Mouse (Mus musculus) kidney, adult 2 months (tissue): ENCODE results near the gene D630045J12Rik. TPM values are rescaled to one million over a fixed set of nuclear protein-coding genes. Genes with fewer than 3 reads are reported as not detected.
A peak's percentile ranks its signal among the peaks of the same experiment; 100 is the strongest.

Experiments used
- DNase-seq: peaks from one replicate; pipeline ENCODE4 v3.0.0; 2021
- H3K27ac ChIP-seq: fragments of 200-500 bp; 2 replicates; pipeline ENCODE4 v1.5.1; 2012; ENCODE audit warnings: low read depth, low read length, control low read depth, inconsistent platforms; ENCODE audit not compliant: insufficient read depth
- H3K27me3 ChIP-seq: fragments of 200-500 bp; replicated peaks from 2 replicates; pipeline ENCODE4 v1.6.1; 2012; ENCODE audit warnings: mild to moderate bottlenecking, moderate library complexity, low read length, inconsistent platforms; ENCODE audit not compliant: control insufficient read depth, insufficient read depth
- H3K36me3 ChIP-seq: fragments of 200-500 bp; 2 replicates; pipeline ENCODE4 v1.6.1; 2012; ENCODE audit warnings: mild to moderate bottlenecking, moderate library complexity, low read length, inconsistent platforms; ENCODE audit not compliant: control insufficient read depth, insufficient read depth
- H3K4me1 ChIP-seq: fragments of 200-500 bp; 2 replicates; pipeline ENCODE4 v1.6.1; 2011; ENCODE audit warnings: low read length; ENCODE audit not compliant: control insufficient read depth, insufficient read depth
- H3K4me3 ChIP-seq: fragments of 200-500 bp; 2 replicates; pipeline ENCODE4 v1.5.1; 2011; ENCODE audit warnings: mild to moderate bottlenecking, low read depth, low read length, control low read depth; ENCODE audit not compliant: insufficient read depth
- CTCF ChIP-seq: fragments of 200-500 bp; conservative IDR thresholded peaks from 2 replicates; pipeline ENCODE4 v1.5.1; 2011; ENCODE audit warnings: low read depth, mild to moderate bottlenecking, control low read depth, low read length, moderate library complexity, mixed read lengths; ENCODE audit not compliant: insufficient read depth, insufficient read length
- POLR2A ChIP-seq: fragments of 200-500 bp; IDR thresholded peaks from one replicate; pipeline ENCODE4 v1.6.1; 2011; ENCODE audit warnings: low read depth, low read length, control low read depth
- WGBS: fragments of 180-500 bp; shearing (Covaris S2); methylation state at CpG from one replicate; pipeline ENCODE4 v1.1.7; 2018; 5-methylcytosine and 5-hydroxymethylcytosine counted together
- polyA plus RNA-seq: library from polyadenylated mRNA; depleted of rRNA; stranded (reverse); fragments of >200 nt; gene quantifications from 2 replicates; pipeline ENCODE4 v1.2.3, GENCODE M21; 2012

D630045J12Rik gene
- polyA plus RNA-seq, 1 experiment: 31.1 TPM

DNA sequence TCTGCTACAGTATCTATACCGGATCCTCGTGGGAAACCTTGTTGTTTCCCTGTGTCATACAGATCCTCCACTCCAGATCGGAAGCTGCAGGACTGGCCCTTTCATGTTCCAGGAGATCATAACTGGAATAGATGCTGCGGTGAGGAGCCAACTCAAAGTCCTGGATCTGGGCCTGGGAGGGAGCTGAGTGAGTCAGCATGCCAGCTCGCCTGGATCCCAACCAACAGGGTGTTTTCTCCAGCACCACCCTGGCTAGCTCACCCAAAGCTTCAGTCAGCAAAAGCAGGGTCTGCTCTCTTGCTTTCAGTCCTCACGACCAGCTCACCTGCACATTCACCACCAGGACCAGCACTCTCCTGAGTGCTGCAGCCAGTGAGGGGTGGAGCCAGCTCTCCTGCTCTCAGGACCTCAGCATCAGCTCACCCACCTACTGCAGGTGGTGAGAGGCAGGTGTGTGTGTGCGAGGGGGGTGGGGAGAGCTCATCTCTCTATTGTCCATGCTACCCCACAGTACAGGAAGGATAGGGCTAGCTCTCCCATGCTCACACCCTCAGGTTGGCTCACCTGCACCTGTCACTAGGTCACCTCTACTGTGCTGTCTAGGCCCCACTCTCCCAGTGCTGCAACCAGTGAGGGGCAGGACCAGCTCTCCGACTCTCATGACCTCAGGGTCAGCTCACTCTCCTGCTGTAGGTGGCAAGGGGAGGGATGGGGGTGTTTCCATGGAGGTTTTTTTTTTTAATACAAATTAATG, 118.8 kb downstream of the D630045J12Rik start:
- Histone ChIP-seq H3K4me3 (no peak overlapping the region), H3K36me3 (no peaks in the 10 kb centered on the region), H3K4me1 (peaks cover 3% of the 10 kb centered on the region; the same call in 1 of the 2 replicates), H3K27me3 (no peaks in the 10 kb centered on the region), H3K27ac (no peak overlapping the region)
- WGBS: 64% methylated on average over 8 of the region's 8 CpGs
- DNase-seq: peak; percentile 63
- TF ChIP-seq CTCF: no peak
- no peak for TF ChIP-seq POLR2A

DNA sequence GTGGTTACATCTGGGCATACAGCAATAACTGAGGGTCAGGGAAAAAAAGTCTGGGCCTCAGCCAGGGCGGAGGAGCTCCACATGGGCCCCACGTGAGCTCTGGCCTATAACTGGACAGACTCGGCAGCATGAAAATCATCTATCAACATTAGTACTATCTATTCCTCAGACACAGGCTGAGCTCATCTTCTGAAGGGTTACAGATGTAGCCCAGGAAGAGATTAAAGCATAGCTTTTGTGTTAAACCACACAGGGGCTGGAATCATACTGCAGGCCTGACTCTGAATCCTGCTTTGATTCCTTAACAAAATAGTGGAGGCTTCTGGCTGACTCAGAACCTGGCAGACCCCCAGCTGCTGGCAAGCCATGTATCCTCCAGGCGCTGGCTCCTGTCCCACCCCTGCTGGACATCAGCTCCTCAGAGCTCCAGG, 122.0 kb downstream of the D630045J12Rik start:
- Histone ChIP-seq H3K4me1 (peaks cover 3% of the 10 kb centered on the region; the same call in 1 of the 2 replicates), H3K36me3 (no peaks in the 10 kb centered on the region), H3K27ac (no peak overlapping the region), H3K27me3 (no peaks in the 10 kb centered on the region), H3K4me3 (no peak overlapping the region)
- peak; percentile 79 for DNase-seq
- 54% methylated on average over 4 of the region's 4 CpGs for WGBS
- no peak for TF ChIP-seq CTCF
- no peak for TF ChIP-seq POLR2A

DNA sequence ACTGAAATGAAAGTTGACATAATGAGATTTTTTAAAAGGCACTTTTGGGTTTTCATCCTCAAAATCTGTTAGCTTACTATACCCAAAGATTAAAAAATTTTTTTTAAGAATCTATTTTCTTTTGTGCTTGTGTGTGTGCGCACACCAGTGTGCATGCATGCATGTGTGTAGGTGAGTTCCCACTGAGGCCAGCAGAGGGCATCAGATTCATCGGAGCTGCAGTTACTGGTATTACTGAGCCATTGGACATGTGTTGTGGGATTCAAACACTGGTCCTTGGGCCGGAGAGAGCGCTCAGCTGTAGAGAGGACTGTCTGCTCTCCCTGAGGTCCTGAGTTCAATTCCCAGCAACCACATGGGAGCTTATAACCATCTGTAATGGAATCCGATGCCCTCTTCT, 123.9 kb downstream of the D630045J12Rik start:
- Histone ChIP-seq H3K4me3 (no peak overlapping the region), H3K4me1 (peaks cover 3% of the 10 kb centered on the region; the same call in 1 of the 2 replicates), H3K27ac (no peak overlapping the region), H3K36me3 (no peaks in the 10 kb centered on the region), H3K27me3 (no peaks in the 10 kb centered on the region)
- no peak for DNase-seq
- 96% methylated on average over 5 of the region's 5 CpGs for WGBS
- TF ChIP-seq CTCF: no peak; the same call in 1 of the 2 replicates
- TF ChIP-seq POLR2A: no peak

DNA sequence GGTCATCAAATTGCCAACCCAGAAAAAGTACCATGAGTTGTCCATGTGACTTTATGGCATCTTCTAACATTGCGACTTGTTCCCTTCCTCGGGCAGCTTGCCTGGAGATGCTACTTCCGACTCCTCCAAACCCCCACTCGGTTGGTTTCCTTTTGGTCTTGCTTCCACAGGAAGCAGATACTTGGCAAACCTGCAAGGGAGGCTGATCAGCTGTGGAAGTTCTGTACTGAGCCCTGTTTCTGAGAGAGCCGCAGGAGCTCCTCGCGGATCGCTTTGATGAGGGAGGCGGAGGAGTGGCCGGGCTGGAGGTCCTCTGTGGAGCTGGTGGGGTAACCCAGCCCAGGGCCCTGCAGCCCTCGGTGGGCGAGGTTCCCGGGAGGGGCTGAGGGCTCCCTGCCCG, 125.7 kb downstream of the D630045J12Rik start:
- Histone ChIP-seq H3K27me3 (no peaks in the 10 kb centered on the region), H3K4me1 (peaks cover 3% of the 10 kb centered on the region; the same call in 1 of the 2 replicates), H3K36me3 (no peaks in the 10 kb centered on the region), H3K27ac (no peak overlapping the region), H3K4me3 (no peak overlapping the region)
- peak; percentile 67 for DNase-seq
- 61% methylated on average over 14 of the region's 14 CpGs for WGBS
- TF ChIP-seq CTCF (no peak), POLR2A (no peak)

DNA sequence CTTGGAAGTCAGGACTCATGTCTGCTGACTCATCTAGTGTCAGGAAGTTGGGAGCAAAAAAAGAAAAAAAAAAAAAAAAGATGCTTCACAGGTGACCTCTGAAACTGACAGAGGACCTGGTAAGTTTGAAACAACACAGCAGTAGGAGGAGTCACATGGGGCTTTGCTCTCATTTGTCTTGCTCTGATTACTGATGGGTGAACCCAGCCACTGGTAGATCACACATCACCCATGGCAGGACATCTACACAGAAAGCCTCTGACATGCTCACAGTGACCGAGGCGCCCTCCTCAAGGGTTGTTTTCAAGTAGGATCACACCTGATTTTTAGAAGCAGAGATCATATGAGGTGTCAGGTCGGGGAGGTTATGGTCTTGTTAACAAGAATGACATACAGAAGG, 128.3 kb downstream of the D630045J12Rik start:
- peak overlapping the region; percentile 4; the same call in 1 of the 2 replicates for H3K27ac ChIP-seq

DNA sequence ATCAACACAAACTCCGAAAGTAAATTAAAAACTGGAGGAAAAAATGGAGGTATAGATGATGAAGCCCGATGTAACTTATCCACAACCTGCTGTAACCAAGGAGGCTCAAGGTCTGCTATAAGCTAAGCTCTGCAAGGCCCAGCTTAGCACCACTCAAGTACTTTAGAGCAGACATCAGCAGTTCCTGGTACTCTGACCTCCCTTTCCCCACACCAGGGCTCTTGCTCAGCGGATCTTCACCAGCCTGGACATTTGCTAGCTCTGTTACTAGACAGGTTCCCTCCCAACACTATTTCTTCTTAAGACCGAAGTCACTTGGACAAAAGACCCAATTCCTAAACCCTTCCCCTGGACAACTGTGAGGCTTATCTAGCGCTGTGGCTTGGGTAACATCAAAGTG, 128.9 kb downstream of the D630045J12Rik start:
- Histone ChIP-seq H3K27me3 (no peaks in the 10 kb centered on the region), H3K4me3 (no peak overlapping the region), H3K27ac (peak overlapping the region; percentile 100), H3K36me3 (no peaks in the 10 kb centered on the region), H3K4me1 (peaks cover 13% of the 10 kb centered on the region; the same call in 1 of the 2 replicates)
- TF ChIP-seq CTCF (no peak), POLR2A (no peak)
- DNase-seq: no peak
- 54% methylated on average over 5 of the region's 5 CpGs for WGBS

More for the DNA sequence above, 128.3 kb downstream of the D630045J12Rik start:
- no peak for TF ChIP-seq POLR2A
- TF ChIP-seq CTCF: no peak
- DNase-seq: peak; percentile 82
- 83% methylated on average over 3 of the region's 3 CpGs for WGBS
- no peaks in the 10 kb centered on the region for H3K27me3 ChIP-seq
- H3K4me3 ChIP-seq: no peak overlapping the region
- no peaks in the 10 kb centered on the region for H3K36me3 ChIP-seq
- peaks cover 10% of the 10 kb centered on the region; the same call in 1 of the 2 replicates for H3K4me1 ChIP-seq

DNA sequence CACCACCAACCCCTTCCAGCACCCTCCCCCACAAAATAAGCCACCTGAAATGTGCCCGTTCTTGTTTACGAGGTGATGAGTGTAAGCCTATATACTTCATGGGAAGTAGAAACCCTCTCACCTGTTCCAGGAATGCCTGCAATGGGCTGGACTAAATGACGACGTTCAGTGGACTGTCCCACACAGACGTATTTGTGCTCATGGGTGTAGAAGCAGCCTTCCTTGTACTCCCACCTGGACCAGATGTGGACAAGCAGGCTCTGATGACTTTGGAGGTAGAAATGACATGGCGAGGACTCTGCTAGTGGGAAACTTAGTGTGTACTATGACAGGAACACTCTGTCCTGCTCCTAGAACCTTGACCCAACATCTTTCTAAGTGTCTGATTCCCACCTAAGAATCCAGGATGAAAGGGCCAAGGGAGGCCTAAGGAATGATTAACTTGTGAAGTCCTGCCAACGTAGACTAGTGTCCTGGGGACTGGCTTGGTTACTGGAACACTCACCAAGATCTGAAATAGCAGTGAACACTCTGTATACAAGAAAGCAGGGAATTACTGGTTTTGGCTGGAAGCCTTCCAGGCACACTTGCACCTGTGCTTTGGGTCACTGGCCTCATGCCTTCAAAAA, 129.5 kb downstream of the D630045J12Rik start, which contains the start of gene Atp6v0a4:
Gene Atp6v0a4 (minus strand): TSS at position 380 of the 629 bp plus-strand sequence.
- H3K4me1 ChIP-seq: peaks cover 19% of the 10 kb centered on the region
- 36% methylated on average over 7 of the region's 7 CpGs for WGBS
- no peaks in the 10 kb centered on the region for H3K36me3 ChIP-seq
- TF ChIP-seq POLR2A: no peak
- TF ChIP-seq CTCF: no peak
- no peaks in the 10 kb centered on the region for H3K27me3 ChIP-seq
- H3K4me3 ChIP-seq: peak within 1 kb of the TSS; percentile 60
- peak within 1 kb of the TSS; percentile 100 for H3K27ac ChIP-seq
- DNase-seq: peak; percentile 97
